Mouse (Mus musculus) testis, adult 2 months (tissue): Measurements from ENCODE around the gene Rnf4. TPM values are rescaled to one million over a fixed set of nuclear protein-coding genes. Genes with fewer than 3 reads are reported as not detected.

Source experiments
- H3K27ac ChIP-seq: fragments of 200-500 bp; 2 replicates; pipeline ENCODE4 v1.5.1; 2012; ENCODE audit warnings: low read depth, low read length; ENCODE audit not compliant: control insufficient read depth, insufficient read depth
- H3K27me3 ChIP-seq: fragments of 200-500 bp; 2 replicates; pipeline ENCODE4 v1.6.1; 2012; ENCODE audit warnings: mild to moderate bottlenecking, low read length, moderate library complexity; ENCODE audit not compliant: control insufficient read depth, insufficient read depth
- H3K36me3 ChIP-seq: fragments of 200-500 bp; 2 replicates; pipeline ENCODE4 v1.6.1; 2012; ENCODE audit warnings: mild to moderate bottlenecking, low read length; ENCODE audit not compliant: control insufficient read depth, insufficient read depth
- H3K4me1 ChIP-seq: fragments of 200-500 bp; 2 replicates; pipeline ENCODE4 v1.6.1; 2012; ENCODE audit warnings: low read length; ENCODE audit not compliant: control insufficient read depth, insufficient read depth
- H3K4me3 ChIP-seq: fragments of 200-500 bp; 2 replicates; pipeline ENCODE4 v1.5.1; 2012; ENCODE audit warnings: low read depth, mild to moderate bottlenecking, low read length, moderate library complexity, mixed read lengths; ENCODE audit not compliant: control insufficient read depth
- CTCF ChIP-seq: fragments of 200-500 bp; IDR thresholded peaks from 2 replicates; pipeline ENCODE4 v1.5.1; 2012; ENCODE audit warnings: low read depth, mild to moderate bottlenecking, inconsistent platforms, low read length, moderate library complexity; ENCODE audit not compliant: control insufficient read depth, insufficient read depth, insufficient replicate concordance
- POLR2A ChIP-seq: fragments of 200-500 bp; IDR thresholded peaks from 2 replicates; pipeline ENCODE4 v1.6.1; 2012; ENCODE audit warnings: low read depth, mild to moderate bottlenecking, inconsistent platforms, low read length, moderate library complexity; ENCODE audit not compliant: control insufficient read depth
- polyA plus RNA-seq: library from polyadenylated mRNA; depleted of rRNA; stranded (reverse); fragments of >200 nt; gene quantifications from 2 replicates; pipeline ENCODE4 v1.2.3, GENCODE M21; 2012; rRNA removed

The Rnf4 gene
- polyA plus RNA-seq, 1 experiment = 102 TPM

GRCm38 (mm10) chr5:34395347-34395746 lies 59.3 kb downstream of the Rnf4 start:
- no peak overlapping the region for H3K27ac ChIP-seq

DNA sequence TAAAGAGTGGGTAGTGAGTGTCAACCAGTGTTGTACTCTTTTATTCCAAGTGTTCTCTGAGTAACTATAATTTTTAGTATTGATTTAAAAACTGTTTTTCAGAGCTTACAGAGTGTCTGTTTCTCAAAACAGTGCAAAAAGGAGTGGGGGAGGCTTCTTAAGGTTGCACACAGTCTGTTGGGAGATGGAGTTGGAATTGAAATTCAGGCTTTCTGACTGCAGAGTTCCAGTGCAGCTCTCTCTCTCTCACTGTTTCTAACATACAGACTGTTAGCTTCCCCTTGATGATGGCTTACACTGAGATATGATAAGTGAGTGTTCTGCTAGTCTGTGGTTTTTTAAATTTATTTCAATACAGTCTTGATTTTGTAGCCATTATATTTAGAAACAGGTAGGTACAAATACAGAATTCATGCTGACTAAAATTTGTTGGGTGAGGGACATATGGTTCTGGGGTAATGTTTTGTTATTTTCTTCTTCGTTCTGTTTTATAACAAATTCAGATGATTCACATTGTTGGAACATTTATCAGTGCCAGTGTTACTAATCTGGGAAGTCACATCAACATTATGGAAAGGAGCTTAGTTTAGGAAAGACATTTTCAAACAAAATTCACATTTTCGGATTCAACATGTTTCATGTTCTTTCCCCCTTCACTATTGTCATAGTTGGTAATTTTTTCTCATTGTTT lies 59.9 kb downstream of the Rnf4 start:
- TF ChIP-seq CTCF (no peak), POLR2A (no peak)

More at GRCm38 (mm10) chr5:34395347-34395746, 59.3 kb downstream of the Rnf4 start:
- Histone ChIP-seq H3K4me1 (no peaks in the 10 kb centered on the region), H3K27me3 (no peaks in the 10 kb centered on the region), H3K36me3 (no peaks in the 10 kb centered on the region), H3K4me3 (no peak overlapping the region)
- no peak for TF ChIP-seq POLR2A
- TF ChIP-seq CTCF = no peak

DNA sequence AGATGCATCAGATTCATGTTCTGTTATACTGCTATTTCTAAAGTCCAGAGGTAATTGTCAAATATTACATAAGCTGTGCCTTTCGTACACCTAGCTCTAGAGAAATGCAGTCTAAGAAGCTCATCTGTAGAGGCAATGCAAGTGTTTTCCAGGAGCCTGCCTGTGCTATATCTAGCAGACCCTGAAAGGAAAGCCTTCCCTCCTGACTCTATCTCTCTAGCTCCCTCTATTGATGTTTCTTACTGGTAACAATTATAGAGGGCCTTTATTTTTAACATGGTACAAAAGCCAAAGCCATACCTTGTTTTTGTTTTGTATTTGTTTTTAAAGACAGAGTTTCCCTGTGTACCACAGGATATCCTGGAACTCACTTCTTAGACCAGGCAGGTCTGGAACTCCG lies 61.8 kb downstream of the Rnf4 start:
- Histone ChIP-seq H3K4me3 (no peak overlapping the region), H3K36me3 (no peaks in the 10 kb centered on the region), H3K4me1 (no peaks in the 10 kb centered on the region), H3K27ac (no peak overlapping the region), H3K27me3 (no peaks in the 10 kb centered on the region)
- TF ChIP-seq POLR2A (no peak), CTCF (no peak)

More for the DNA sequence above, 59.9 kb downstream of the Rnf4 start:
- no peaks in the 10 kb centered on the region for H3K4me1 ChIP-seq
- no peak overlapping the region for H3K4me3 ChIP-seq
- H3K27ac ChIP-seq = no peak overlapping the region
- H3K36me3 ChIP-seq = no peaks in the 10 kb centered on the region
- H3K27me3 ChIP-seq = no peaks in the 10 kb centered on the region

- TF ChIP-seq POLR2A (no peak), CTCF (no peak)
- Histone ChIP-seq H3K4me3 (no peak overlapping the region), H3K27me3 (no peaks in the 10 kb centered on the region), H3K27ac (no peak overlapping the region), H3K4me1 (no peaks in the 10 kb centered on the region), H3K36me3 (no peaks in the 10 kb centered on the region)
Measured at GRCm38 (mm10) chr5:34398326-34398725, 62.2 kb downstream of the Rnf4 start.

Other genes with a start within 250 kb of the Rnf4 start
- 18.6 and 20.9 TPM in 2 replicates for gene Poln, start 166.8 kb upstream of the Rnf4 start, polyA plus RNA-seq
- gene Haus3, start 166.8 kb upstream of the Rnf4 start, polyA plus RNA-seq = 1.5 and 2.3 TPM in 2 replicates
- gene Mxd4, start 148.6 kb upstream of the Rnf4 start, polyA plus RNA-seq = 137 and 141 TPM in 2 replicates
- 2.5 and 3.2 TPM in 2 replicates for gene Zfyve28, start 47.8 kb upstream of the Rnf4 start, polyA plus RNA-seq
- gene Cfap99, start 47.7 kb upstream of the Rnf4 start, polyA plus RNA-seq = 23.1 and 25.7 TPM in 2 replicates
- gene Fam193a, start 33.6 kb downstream of the Rnf4 start, polyA plus RNA-seq = 137 and 148 TPM in 2 replicates
- 5.4 and 5.8 TPM in 2 replicates for gene Tnip2, start 177.7 kb downstream of the Rnf4 start, polyA plus RNA-seq
- 4.9 and 5.0 TPM in 2 replicates for gene Sh3bp2, start 189.5 kb downstream of the Rnf4 start, polyA plus RNA-seq
- gene Add1, start 237.4 kb downstream of the Rnf4 start, polyA plus RNA-seq = 31.5 and 40.8 TPM in 2 replicates